In the genomic region with DNA sequence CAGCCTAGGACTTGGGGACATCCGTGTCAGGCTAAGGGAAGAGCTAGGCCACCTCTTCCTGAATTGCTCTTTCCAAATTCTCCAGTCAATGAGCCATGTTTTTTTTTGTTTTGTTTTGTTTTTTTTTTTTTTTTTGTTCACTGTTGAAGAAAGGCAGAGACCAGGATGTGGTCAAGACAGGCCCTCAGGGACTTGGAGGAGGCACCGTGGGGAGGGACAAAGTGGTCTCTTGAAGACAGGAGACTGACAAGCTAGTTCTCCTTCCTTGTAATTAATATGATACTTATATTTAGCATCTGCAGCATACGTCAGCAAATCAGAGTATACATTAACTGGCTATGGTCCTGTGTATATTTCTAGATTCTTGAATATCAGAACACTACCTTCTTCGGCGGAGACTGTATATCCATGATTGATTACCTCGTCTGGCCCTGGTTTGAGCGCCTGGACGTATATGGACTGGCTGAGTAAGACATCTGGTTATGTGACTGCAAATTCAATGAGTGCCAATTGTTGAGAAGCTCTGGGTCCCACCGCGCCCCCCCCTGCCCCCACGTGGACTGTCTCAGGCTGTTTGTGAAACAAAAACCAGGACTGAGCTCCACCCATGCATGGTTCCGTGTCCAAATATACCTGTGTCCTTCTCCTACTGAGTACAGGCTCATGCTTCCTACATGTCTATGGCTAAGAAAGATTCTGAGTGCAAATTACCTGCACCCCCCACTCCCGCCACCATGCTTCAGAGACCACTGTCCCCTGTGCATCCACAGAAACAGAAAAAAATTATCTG, we compare ENCODE assay signal across 22 mouse cellular contexts. TPM values are rescaled to one million over a fixed set of nuclear protein-coding genes. Genes with fewer than 3 reads are reported as not detected.
A peak's percentile ranks its signal among the peaks of the same experiment; 100 is the strongest.
DNase-seq lines count a peak whose midpoint lies in the region; ATAC-seq and TF ChIP-seq lines count a peak whose summit lies in the region.
"Had no signal": no experiment of that assay in that cellular context is flagged by ENCODE, and none has a peak within 500 bp of the region (broad histone marks: within the 10 kb centered on the region; RNA-seq: fewer than 3 reads in every experiment).

No protein-coding gene starts in this region.

- DNase-seq in heart, postnatal 10 days = no peak
- no peak for DNase-seq in kidney, postnatal 0 days (ENCODE audit: low spot score)
- DNase-seq in kidney, adult 18-20 months = no peak
- DNase-seq in 3134 (ENCODE audit: extremely low read depth, insufficient read length, low spot score) = peak; percentile 44
- no peak for DNase-seq in CH12.LX (ENCODE audit: extremely low read depth)
- DNase-seq in embryonic facial prominence, embryonic 10.5 days (ENCODE audit: low spot score) = no peak
- DNase-seq: adrenal gland, postnatal 25 days; cerebellum, adult 11 months; cerebellum, postnatal 10 days; gastrocnemius, postnatal 25 days; kidney, adult 8-10 months; right cerebral cortex, postnatal 4 days had no signal

- H3K36me3 ChIP-seq in heart, embryonic 12.5 days = no peaks in the 10 kb centered on the region
- H3K36me3 ChIP-seq in kidney, postnatal 0 days (ENCODE audit: insufficient read depth, low read length) = no peaks in the 10 kb centered on the region
- H3K36me3 ChIP-seq in CH12.LX (replicated peaks in 1 of 2; ENCODE audit: control insufficient read depth in 1 of 2, insufficient read depth in 1 of 2, low read length in 1 of 2) = peaks cover 0 to 6% of the 10 kb centered on the region in 2 experiments
- no peaks in the 10 kb centered on the region for H3K36me3 ChIP-seq in embryonic facial prominence, embryonic 10.5 days (replicated peaks)
- H3K36me3 ChIP-seq in forebrain, embryonic 16.5 days (ENCODE audit: control insufficient read depth, insufficient read depth) = no peaks in the 10 kb centered on the region
- H3K36me3 ChIP-seq: embryonic facial prominence, embryonic 13.5 days; forebrain, embryonic 15.5 days; stomach, embryonic 15.5 days had no signal

- no peaks in the 10 kb centered on the region for H3K27me3 ChIP-seq in heart, embryonic 12.5 days (replicated peaks)
- no peaks in the 10 kb centered on the region for H3K27me3 ChIP-seq in kidney, postnatal 0 days (ENCODE audit: insufficient read depth, low read length)
- no peaks in the 10 kb centered on the region for H3K27me3 ChIP-seq in CH12.LX (replicated peaks)
- no peaks in the 10 kb centered on the region; the same call in 1 of the 2 replicates for H3K27me3 ChIP-seq in embryonic facial prominence, embryonic 10.5 days (replicated peaks; ENCODE audit: low read depth, poor library complexity, severe bottlenecking)
- H3K27me3 ChIP-seq in forebrain, embryonic 16.5 days (replicated peaks; ENCODE audit: control insufficient read depth, insufficient read depth, low read length) = no peaks in the 10 kb centered on the region
- H3K27me3 ChIP-seq: embryonic facial prominence, embryonic 13.5 days; forebrain, embryonic 15.5 days; stomach, embryonic 15.5 days had no signal

- TF ChIP-seq CTCF in kidney, postnatal 0 days (IDR thresholded peaks at IDR 0.05; ENCODE audit: low read depth) = no peak
- TF ChIP-seq CTCF in CH12.LX (conservative IDR thresholded peaks at IDR 0.05 in 1 of 2, IDR thresholded peaks at IDR 0.05 in 1 of 2; ENCODE audit: low read depth in 2 of 2, low read length in 2 of 2) = no peak

- peak overlapping the region; percentile 3; the same call in 1 of the 2 replicates for H3K4me2 ChIP-seq in heart, embryonic 12.5 days
- H3K4me2 ChIP-seq in kidney, postnatal 0 days (ENCODE audit: low read length) = no peak overlapping the region
- no peak overlapping the region for H3K4me2 ChIP-seq in CH12.LX (ENCODE audit: insufficient read depth, low read depth, poor library complexity, severe bottlenecking)
- H3K4me2 ChIP-seq in forebrain, embryonic 16.5 days (ENCODE audit: low read length) = no peak overlapping the region
- H3K4me2 ChIP-seq: embryonic facial prominence, embryonic 13.5 days; forebrain, embryonic 15.5 days; liver, embryonic 11.5 days; stomach, embryonic 15.5 days had no signal

- no peak overlapping the region for H3K9ac ChIP-seq in heart, embryonic 12.5 days
- no peak overlapping the region for H3K9ac ChIP-seq in kidney, postnatal 0 days (ENCODE audit: low read depth, low read length)
- no peak overlapping the region for H3K9ac ChIP-seq in CH12.LX (ENCODE audit: insufficient read depth, low read depth)
- H3K9ac ChIP-seq in forebrain, embryonic 16.5 days (replicated peaks; ENCODE audit: low read depth, low read length) = no peak overlapping the region
- H3K9ac ChIP-seq: embryonic facial prominence, embryonic 13.5 days; forebrain, embryonic 15.5 days; stomach, embryonic 15.5 days had no signal

- no peaks in the 10 kb centered on the region for H3K79me2 ChIP-seq in CH12.LX (replicated peaks; ENCODE audit: control insufficient read depth, extremely low read depth, insufficient read depth, poor library complexity, severe bottlenecking)

- TF ChIP-seq EP300 in CH12.LX (IDR thresholded peaks at IDR 0.05; ENCODE audit: low read length) = no peak

- in situ Hi-C loops in CH12.LX (cut with MboI; ENCODE audit: low pct_ligation_motif_present, low pct_unique_long_range_greater_than_20kb, low sequenced_read_pairs) = loop anchor here (5.0 kb wide), 1 partner anchor 48 kb away; no protein-coding TSS in a partner anchor

- H3K4me1 ChIP-seq in heart, embryonic 12.5 days (replicated peaks) = peaks cover 43% of the 10 kb centered on the region
- peaks cover 13% of the 10 kb centered on the region; the same call in 1 of the 2 replicates for H3K4me1 ChIP-seq in kidney, postnatal 0 days (replicated peaks; ENCODE audit: insufficient read depth, low read length)
- H3K4me1 ChIP-seq in CH12.LX (ENCODE audit: control insufficient read depth in 1 of 2, insufficient read depth in 2 of 2) = peaks cover 3 to 41% of the 10 kb centered on the region in 2 experiments; a peak in 3 of 4 replicates
- H3K4me1 ChIP-seq in embryonic facial prominence, embryonic 10.5 days = peaks cover 24% of the 10 kb centered on the region
- 0 out of 2 replicates have a peak, but pooled peaks cover 7% of the 10 kb centered on the region for H3K4me1 ChIP-seq in forebrain, embryonic 16.5 days (replicated peaks; ENCODE audit: control insufficient read depth, insufficient read depth, low read length)

- intact Hi-C loops in heart, postnatal 10 days (cut with DNase I) = no loop called here

- no peak overlapping the region for H3K4me3 ChIP-seq in heart, embryonic 12.5 days
- no peak overlapping the region for H3K4me3 ChIP-seq in kidney, postnatal 0 days (replicated peaks; ENCODE audit: low read depth, low read length)
- no peak overlapping the region for H3K4me3 ChIP-seq in CH12.LX (replicated peaks in 1 of 3; ENCODE audit: low read depth in 2 of 3, low read length in 2 of 3, poor library complexity in 1 of 3)
- no peak overlapping the region for H3K4me3 ChIP-seq in embryonic facial prominence, embryonic 10.5 days
- H3K4me3 ChIP-seq in forebrain, embryonic 16.5 days (replicated peaks; ENCODE audit: low read length) = no peak overlapping the region
- H3K4me3 ChIP-seq: embryonic facial prominence, embryonic 13.5 days; forebrain, embryonic 15.5 days; stomach, embryonic 15.5 days had no signal

- dilution Hi-C loops in CH12.LX (cut with MboI; ENCODE audit: extremely low pct_ligation_motif_present, extremely low pct_unique_long_range_greater_than_20kb, low sequenced_read_pairs) = no loop called here

- 68% methylated on average over 13 of the region's 13 CpGs for WGBS in heart, embryonic 12.5 days
- WGBS in kidney, postnatal 0 days = 63% methylated on average over 13 of the region's 13 CpGs
- 81% methylated on average over 13 of the region's 13 CpGs for WGBS in embryonic facial prominence, embryonic 10.5 days
- 84% methylated on average over 13 of the region's 13 CpGs for WGBS in forebrain, embryonic 16.5 days

- no peak overlapping the region for H3K27ac ChIP-seq in heart, embryonic 12.5 days (ENCODE audit: poor library complexity, severe bottlenecking)
- H3K27ac ChIP-seq in kidney, postnatal 0 days = no peak overlapping the region
- no peak overlapping the region for H3K27ac ChIP-seq in CH12.LX (ENCODE audit: insufficient read depth, low read depth)
- no peak overlapping the region for H3K27ac ChIP-seq in embryonic facial prominence, embryonic 10.5 days (replicated peaks)
- no peak overlapping the region for H3K27ac ChIP-seq in forebrain, embryonic 16.5 days (ENCODE audit: low read length)
- H3K27ac ChIP-seq: embryonic facial prominence, embryonic 13.5 days; forebrain, embryonic 15.5 days; stomach, embryonic 15.5 days had no signal

- H3K9me3 ChIP-seq in heart, embryonic 12.5 days (replicated peaks) = no peaks in the 10 kb centered on the region
- no peaks in the 10 kb centered on the region for H3K9me3 ChIP-seq in kidney, postnatal 0 days (replicated peaks; ENCODE audit: low read length)
- H3K9me3 ChIP-seq in CH12.LX (replicated peaks; ENCODE audit: low read length) = no peaks in the 10 kb centered on the region
- H3K9me3 ChIP-seq in embryonic facial prominence, embryonic 10.5 days = no peaks in the 10 kb centered on the region
- no peaks in the 10 kb centered on the region for H3K9me3 ChIP-seq in forebrain, embryonic 16.5 days (ENCODE audit: control insufficient read depth, low read length)
- H3K9me3 ChIP-seq: embryonic facial prominence, embryonic 13.5 days; forebrain, embryonic 15.5 days; stomach, embryonic 15.5 days had no signal

- ATAC-seq in heart, embryonic 12.5 days (ENCODE audit: insufficient number of reproducible peaks, low FRiP score) = no peak
- ATAC-seq in kidney, postnatal 0 days (replicated peaks; ENCODE audit: low FRiP score, low read depth) = peak; percentile 11; the same call in 1 of the 2 replicates
- no peak for ATAC-seq in forebrain, embryonic 16.5 days
- ATAC-seq: activated CD4-positive, CD25-positive, alpha-beta regulatory T cell, adult 4 months; forebrain, embryonic 15.5 days had no signal

- TF ChIP-seq POLR2A in CH12.LX (IDR thresholded peaks at IDR 0.05; ENCODE audit: low read depth, low read length) = no peak

- TF ChIP-seq RAD21 in CH12.LX (IDR thresholded peaks at IDR 0.05; ENCODE audit: low read depth, low read length) = no peak

RNA-seq across cellular contexts. Expression of a gene that starts 19.2 kb away (rescaled TPM):
- 0.76 and 1.3 TPM in 2 replicates for polyA plus RNA-seq in heart, embryonic 12.5 days (2016; fragmentation: Nextera tagmentation; extraction: Ambion mirVana)
- total RNA-seq in heart, postnatal 10 days (2021) = 1 to 10 TPM; 1.8 to 2.6 TPM
- 1.7 and 1.9 TPM in 2 replicates for polyA plus RNA-seq in kidney, postnatal 0 days (2015; fragmentation: Nextera tagmentation; extraction: Ambion mirVana)
- total RNA-seq in CH12.LX (2012; rRNA removed) (0.38 and 1.4 TPM in 2 replicates), CH12.LX (2014; rRNA removed) (0.86 and 1.3 TPM in 2 replicates)
- 0.49 and 0.76 TPM in 2 replicates for polyA plus RNA-seq in CH12.LX (2012; ENCODE audit: insufficient read length, low read depth)
- polyA plus RNA-seq in embryonic facial prominence, embryonic 10.5 days (2016; fragmentation: Nextera tagmentation; extraction: Ambion mirVana) = 0.74 and 1.0 TPM in 2 replicates
- 0.84 and 1.2 TPM in 2 replicates for polyA plus RNA-seq in forebrain, embryonic 16.5 days (2015; fragmentation: Nextera tagmentation; extraction: Ambion mirVana)

RNA-seq across cellular contexts. Expression of a gene that starts 29.7 kb away (rescaled TPM):
- 81.4 and 84.0 TPM in 2 replicates for polyA plus RNA-seq in heart, embryonic 12.5 days (2016; fragmentation: Nextera tagmentation; extraction: Ambion mirVana)
- 100 to 1,000 TPM; 106 to 117 TPM for total RNA-seq in heart, postnatal 10 days (2021)
- 150 and 159 TPM in 2 replicates for polyA plus RNA-seq in kidney, postnatal 0 days (2015; fragmentation: Nextera tagmentation; extraction: Ambion mirVana)
- total RNA-seq in CH12.LX (2012; rRNA removed) = 80.0 and 86.5 TPM in 2 replicates
- total RNA-seq in CH12.LX (2014; rRNA removed) = 106 and 111 TPM in 2 replicates
- 111 and 113 TPM in 2 replicates for polyA plus RNA-seq in CH12.LX (2012; ENCODE audit: insufficient read length, low read depth)
- 189 and 190 TPM in 2 replicates for polyA plus RNA-seq in embryonic facial prominence, embryonic 10.5 days (2016; fragmentation: Nextera tagmentation; extraction: Ambion mirVana)
- 125 and 126 TPM in 2 replicates for polyA plus RNA-seq in forebrain, embryonic 16.5 days (2015; fragmentation: Nextera tagmentation; extraction: Ambion mirVana)

RNA-seq across cellular contexts. Expression of a gene that starts 34.6 kb away (rescaled TPM):
- 0.10 and 0.19 TPM in 2 replicates for polyA plus RNA-seq in heart, embryonic 12.5 days (2016; fragmentation: Nextera tagmentation; extraction: Ambion mirVana)
- under 1 TPM in 1 of 2 experiments, not detected in 1; 0.24 TPM for total RNA-seq in heart, postnatal 10 days (2021)
- polyA plus RNA-seq in kidney, postnatal 0 days (2015; fragmentation: Nextera tagmentation; extraction: Ambion mirVana) = 0.06 and 0.16 TPM in 2 replicates
- total RNA-seq in CH12.LX (2012; rRNA removed) = 2.9 and 3.2 TPM in 2 replicates
- total RNA-seq in CH12.LX (2014; rRNA removed) = 11.7 and 15.2 TPM in 2 replicates
- 12.7 and 15.5 TPM in 2 replicates for polyA plus RNA-seq in CH12.LX (2012; ENCODE audit: insufficient read length, low read depth)
- polyA plus RNA-seq in embryonic facial prominence, embryonic 10.5 days (2016; fragmentation: Nextera tagmentation; extraction: Ambion mirVana) = 0.02 and 0.08 TPM in 2 replicates
- polyA plus RNA-seq in forebrain, embryonic 16.5 days (2015; fragmentation: Nextera tagmentation; extraction: Ambion mirVana) = 0.63 and 1.1 TPM in 2 replicates
- total RNA-seq: adrenal gland, postnatal 25 days; gastrocnemius, postnatal 25 days had no signal
- polyA plus RNA-seq: large intestine, adult 2 months had no signal

RNA-seq across cellular contexts. Expression of a gene that starts 34.6 kb away (rescaled TPM):
- 24.4 and 25.5 TPM in 2 replicates for polyA plus RNA-seq in heart, embryonic 12.5 days (2016; fragmentation: Nextera tagmentation; extraction: Ambion mirVana)
- 10 to 100 TPM; 11.1 to 13.3 TPM for total RNA-seq in heart, postnatal 10 days (2021)
- polyA plus RNA-seq in kidney, postnatal 0 days (2015; fragmentation: Nextera tagmentation; extraction: Ambion mirVana) = 10.7 and 12.1 TPM in 2 replicates
- 9.5 and 9.6 TPM in 2 replicates for total RNA-seq in CH12.LX (2012; rRNA removed)
- total RNA-seq in CH12.LX (2014; rRNA removed) = 10.9 and 11.8 TPM in 2 replicates
- 8.7 and 9.9 TPM in 2 replicates for polyA plus RNA-seq in CH12.LX (2012; ENCODE audit: insufficient read length, low read depth)
- polyA plus RNA-seq in embryonic facial prominence, embryonic 10.5 days (2016; fragmentation: Nextera tagmentation; extraction: Ambion mirVana) = 19.9 and 21.4 TPM in 2 replicates
- polyA plus RNA-seq in forebrain, embryonic 16.5 days (2015; fragmentation: Nextera tagmentation; extraction: Ambion mirVana) = 6.9 and 7.2 TPM in 2 replicates

RNA-seq across cellular contexts. Expression of a gene that starts 53.0 kb away (rescaled TPM):
- polyA plus RNA-seq in heart, embryonic 12.5 days (2016; fragmentation: Nextera tagmentation; extraction: Ambion mirVana) = not detected in 2 replicates
- total RNA-seq in heart, postnatal 10 days (2021) = 1 to 10 TPM; 2.7 to 2.8 TPM
- 0.09 TPM in 1 of 2 replicates, not detected in the other for polyA plus RNA-seq in kidney, postnatal 0 days (2015; fragmentation: Nextera tagmentation; extraction: Ambion mirVana)
- 0.17 TPM in 1 of 2 replicates, not detected in the other for total RNA-seq in CH12.LX (2012; rRNA removed)
- 0.13 and 0.15 TPM in 2 replicates for total RNA-seq in CH12.LX (2014; rRNA removed)
- polyA plus RNA-seq in CH12.LX (2012; ENCODE audit: insufficient read length, low read depth) = 0.27 and 0.33 TPM in 2 replicates
- not detected in 2 replicates for polyA plus RNA-seq in embryonic facial prominence, embryonic 10.5 days (2016; fragmentation: Nextera tagmentation; extraction: Ambion mirVana)
- polyA plus RNA-seq in forebrain, embryonic 16.5 days (2015; fragmentation: Nextera tagmentation; extraction: Ambion mirVana) = 0.27 and 0.33 TPM in 2 replicates
- total RNA-seq: adrenal gland, postnatal 25 days; ES-E14; gastrocnemius, postnatal 25 days; megakaryocyte-erythroid progenitor cell, adult 5-6 weeks had no signal
- polyA plus RNA-seq: large intestine, adult 2 months; stomach, embryonic 15.5 days had no signal
